Mouse (Mus musculus) adrenal gland, postnatal 25 days (tissue): ENCODE data around the gene Raph1. TPM values are rescaled to one million over a fixed set of nuclear protein-coding genes. Genes with fewer than 3 reads are reported as not detected.
A peak's percentile ranks its signal among the peaks of the same experiment; 100 is the strongest.
"Not testable (repeated sequence)": the region's sequence is repeated elsewhere in the genome, so short reads cannot be mapped to it uniquely, and the experiment has no call there.

Experiments
- DNase-seq: peaks from one replicate; pipeline ENCODE4 v3.0.0; 2021; ENCODE audit warnings: mixed read lengths
- total RNA-seq: library from RNA; stranded (reverse); gene quantifications from 2 replicates; pipeline ENCODE4 v1.2.3, GENCODE M21; 2021

Gene Raph1
- total RNA-seq, 1 experiment from 2014 or later: 89.9 TPM

DNA sequence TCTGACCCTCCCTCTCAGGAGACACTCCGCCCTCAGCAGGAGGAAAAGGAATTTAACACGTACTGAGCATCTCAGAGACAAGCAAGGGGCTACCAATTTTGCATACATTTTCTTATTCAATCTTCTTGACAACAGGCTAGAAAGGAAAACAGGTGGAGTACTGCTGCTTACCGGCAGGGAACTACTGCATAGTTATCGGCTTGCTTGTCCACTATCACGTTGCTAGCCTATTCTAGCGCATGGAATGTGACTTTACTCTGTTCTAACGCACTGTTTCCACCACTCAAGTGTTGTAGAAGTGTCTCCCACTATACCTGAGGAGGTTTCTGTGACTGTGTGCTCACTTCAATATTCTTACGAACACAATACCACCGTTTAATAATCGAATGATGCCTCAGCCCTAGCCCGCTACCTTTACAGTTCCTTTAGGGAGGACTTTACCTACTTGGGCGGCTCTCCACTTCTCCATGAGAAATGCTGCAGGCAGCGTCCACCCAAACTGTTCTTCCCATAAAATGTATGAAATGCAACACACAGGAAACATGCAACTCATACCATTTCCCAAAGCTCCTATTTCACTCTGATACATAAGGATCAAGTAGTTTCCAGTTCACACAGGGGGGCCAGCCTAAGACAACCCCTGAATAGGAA lies 1.5 kb downstream of the Raph1 start:
- no peak for DNase-seq

DNA sequence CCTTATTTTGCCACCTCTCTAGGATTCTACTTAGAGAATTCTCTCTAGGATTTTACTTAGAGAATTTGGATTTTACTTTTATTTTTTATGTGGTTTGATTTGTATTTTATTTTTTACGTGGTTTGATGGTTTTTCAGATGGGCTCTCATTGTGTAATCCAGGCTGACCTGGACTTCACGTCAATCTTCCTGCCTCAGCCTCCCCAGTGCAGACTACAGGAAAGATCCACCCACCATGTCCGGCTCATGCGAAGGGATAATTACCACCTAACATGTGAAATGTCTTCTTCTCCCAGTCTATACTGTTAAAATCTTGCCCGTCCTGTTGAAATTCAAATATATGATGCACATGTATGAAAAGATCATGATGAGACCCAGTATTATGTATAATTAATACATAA lies 2.2 kb downstream of the Raph1 start:
- DNase-seq: no peak

DNA sequence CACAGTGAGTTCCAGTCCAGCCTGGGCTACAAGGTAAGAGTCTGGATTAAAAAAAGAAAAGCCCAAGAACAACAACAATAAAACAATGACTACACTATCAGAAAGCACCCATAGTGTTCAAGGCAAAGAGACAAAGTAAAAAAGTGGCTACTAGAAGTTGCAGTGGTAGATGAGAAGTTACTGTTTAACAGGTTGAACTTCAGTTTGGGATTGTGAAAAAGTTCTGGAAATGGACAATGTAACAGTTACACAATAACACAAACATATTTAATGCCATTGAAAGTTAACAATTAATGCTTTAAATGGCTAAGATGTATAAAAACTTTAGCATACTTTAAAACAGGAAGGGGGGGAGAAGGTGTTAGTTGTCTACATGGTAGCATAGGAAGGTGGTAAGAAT lies 3.9 kb downstream of the Raph1 start:
- no peak for DNase-seq

- no peak for DNase-seq
These were observed 23.2 kb downstream of the Raph1 start for GRCm38 (mm10) chr1:60543681-60544080.

DNA sequence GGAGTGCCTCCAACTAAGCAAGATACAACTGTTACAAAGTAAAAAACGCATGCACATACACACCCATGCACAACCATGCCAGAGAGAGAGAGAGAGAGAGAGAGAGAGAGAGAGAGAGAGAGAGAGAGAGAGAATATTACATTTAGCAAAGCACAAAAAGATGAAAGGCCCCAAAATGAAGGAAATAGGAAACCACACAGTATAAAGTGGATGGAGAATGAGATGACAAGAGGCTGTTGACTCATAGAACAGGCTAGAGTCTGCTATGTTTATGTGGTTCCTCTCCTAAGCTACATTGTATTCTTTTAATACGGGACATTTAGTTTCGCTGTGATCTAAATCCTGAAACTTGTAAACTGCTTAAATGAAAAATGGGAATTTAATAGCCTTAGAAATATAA lies 27.6 kb downstream of the Raph1 start:
- DNase-seq: no peak

GRCm38 (mm10) chr1:60534932-60535331 lies 32.0 kb downstream of the Raph1 start:
- DNase-seq: no peak

GRCm38 (mm10) chr1:60530636-60531035 lies 36.3 kb downstream of the Raph1 start:
- no peak for DNase-seq

DNA sequence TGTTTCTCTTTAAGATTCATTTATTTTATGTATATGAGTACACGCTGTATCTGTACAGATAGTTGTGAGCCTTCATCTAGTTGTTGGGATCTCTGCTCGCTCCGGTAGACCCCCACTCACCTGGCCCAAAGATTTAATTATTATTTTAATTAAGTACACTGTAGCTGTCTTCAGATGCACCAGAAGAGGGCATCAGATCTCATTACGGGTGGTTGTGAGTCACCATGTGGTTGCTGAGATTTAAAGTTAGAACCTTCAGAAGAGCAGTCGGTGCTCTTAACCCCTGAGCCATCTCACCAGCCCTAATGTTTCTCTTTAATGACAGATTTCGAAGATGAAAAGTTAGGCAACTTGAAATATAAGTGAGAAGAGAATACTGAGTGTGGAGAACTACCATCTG lies 36.8 kb downstream of the Raph1 start:
- no peak for DNase-seq

- no peak for DNase-seq
These were observed 56.3 kb downstream of the Raph1 start for GRCm38 (mm10) chr1:60510584-60510983.

DNA sequence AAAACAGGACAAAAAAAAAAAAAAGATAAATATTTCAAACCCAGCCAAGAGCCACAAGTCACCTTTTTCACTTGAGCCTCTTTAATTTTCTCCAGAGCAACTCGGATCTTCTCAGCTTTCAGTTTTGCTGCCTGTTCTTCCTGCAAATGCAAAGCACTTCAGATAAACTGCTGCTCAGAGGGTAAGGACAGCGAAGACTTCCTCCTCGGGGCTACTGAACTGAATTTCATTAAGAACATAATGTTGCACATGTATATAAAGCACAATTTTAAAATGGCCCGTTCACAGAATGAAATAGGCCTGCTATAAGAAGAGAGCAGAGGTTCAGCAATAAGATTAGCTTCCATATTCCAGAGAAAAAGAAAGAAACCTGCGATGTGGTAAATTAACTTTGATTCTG lies 63.4 kb downstream of the Raph1 start:
- no peak for DNase-seq

DNA sequence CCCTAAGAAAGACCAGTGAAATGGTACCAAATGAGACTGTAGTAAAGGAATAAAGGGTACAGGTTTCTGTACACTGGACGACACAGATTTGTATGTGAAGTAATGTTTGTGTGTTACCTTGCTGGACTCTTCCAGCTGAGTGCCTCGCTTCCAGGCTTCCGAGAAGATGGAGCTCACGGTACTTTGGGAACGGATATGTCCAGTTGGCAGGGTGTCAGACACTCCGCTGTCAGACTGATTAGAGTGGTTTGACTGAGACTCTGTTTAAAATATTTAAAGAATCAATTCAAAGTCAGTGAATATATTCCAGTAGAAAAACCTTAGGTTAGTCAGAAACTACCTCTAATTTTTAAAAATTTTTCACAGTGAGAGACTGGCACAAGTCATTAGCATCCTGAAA lies 73.5 kb downstream of the Raph1 start:
- no peak for DNase-seq

- DNase-seq: no peak
These were observed 74.5 kb downstream of the Raph1 start for GRCm38 (mm10) chr1:60492404-60492803.

- DNase-seq: no peak
These were observed 76.4 kb downstream of the Raph1 start for GRCm38 (mm10) chr1:60490510-60490909.

DNA sequence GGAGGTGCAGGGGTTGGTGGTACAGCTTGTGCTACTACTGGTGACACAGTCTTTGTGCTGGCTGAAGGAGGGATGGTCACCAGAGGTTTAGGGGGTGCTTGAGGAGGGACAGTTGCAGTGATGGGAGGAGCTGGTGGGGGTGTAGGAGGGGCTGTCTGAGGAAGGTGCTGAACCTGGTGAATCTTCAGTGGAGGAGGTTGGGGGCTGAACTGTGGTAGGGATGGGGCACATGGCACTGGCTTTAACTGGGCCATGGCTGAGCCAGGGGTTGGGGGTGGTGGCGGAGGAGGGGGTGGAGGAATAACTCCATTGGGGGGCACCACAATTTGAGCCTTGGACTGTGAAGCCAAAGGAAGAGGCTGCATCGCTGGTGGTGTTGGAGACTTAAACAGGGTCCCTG lies 77.2 kb downstream of the Raph1 start:
- no peak for DNase-seq

- no peak for DNase-seq
These were observed 78.3 kb downstream of the Raph1 start for GRCm38 (mm10) chr1:60488635-60489034.

DNA sequence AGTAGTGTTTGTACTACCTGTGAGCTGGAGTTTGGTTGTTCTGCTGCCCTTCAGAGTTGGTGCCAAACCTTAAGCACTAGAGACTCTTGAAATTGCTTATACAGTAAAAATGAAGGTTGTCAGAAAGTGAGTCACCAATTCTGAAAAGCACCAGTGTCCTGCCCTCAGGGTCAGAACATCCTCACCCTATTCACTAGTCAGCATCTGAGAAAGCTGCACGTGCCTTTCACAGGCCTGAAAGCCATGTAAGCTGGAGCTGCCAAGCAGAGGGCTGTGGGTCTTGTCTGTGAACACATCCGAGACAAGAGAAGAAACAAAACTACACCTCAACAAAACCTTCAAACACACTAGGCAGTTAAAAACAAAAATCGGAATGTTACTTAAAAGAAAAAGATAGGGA lies 81.3 kb downstream of the Raph1 start:
- peak; percentile 9 for DNase-seq

DNA sequence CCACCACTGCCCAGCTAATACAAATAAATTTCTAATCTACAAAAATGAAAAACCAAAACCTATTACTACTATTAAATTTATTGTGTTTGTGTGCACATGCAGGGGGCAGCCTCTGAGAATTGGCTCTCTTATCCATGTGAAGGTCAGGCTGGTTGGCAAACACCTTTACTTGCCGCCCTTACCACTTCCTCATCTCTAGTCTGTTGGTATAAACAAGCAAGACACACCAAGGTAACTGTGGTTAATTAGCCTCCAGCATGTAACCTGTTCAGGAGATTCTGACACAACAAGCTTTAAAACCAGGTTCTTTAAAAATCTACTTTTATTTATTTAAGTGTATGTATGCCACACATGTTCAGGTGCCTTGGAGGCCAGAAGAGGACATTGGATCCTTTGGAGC lies 84.0 kb downstream of the Raph1 start:
- DNase-seq: no peak

DNA sequence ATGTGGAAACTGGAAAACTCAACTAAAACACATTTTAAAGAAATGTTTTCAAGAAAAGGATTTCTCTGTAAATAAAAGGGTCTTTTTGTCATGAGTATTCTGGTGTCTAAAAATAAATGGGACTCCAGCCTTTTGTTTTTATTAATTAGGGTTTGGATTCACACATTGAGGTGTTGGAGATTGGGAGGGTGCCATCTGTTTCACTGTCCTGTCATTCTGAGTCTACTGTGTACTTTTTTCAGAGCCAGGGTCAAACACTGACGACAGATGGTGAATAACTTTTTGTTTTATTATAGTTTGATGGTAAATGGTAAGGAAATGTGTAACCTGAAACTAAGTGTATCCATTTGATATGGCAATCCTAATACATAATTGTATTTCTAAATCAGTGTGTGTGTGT lies 85.3 kb downstream of the Raph1 start:
- no peak for DNase-seq

GRCm38 (mm10) chr1:60470541-60470940 lies 96.4 kb downstream of the Raph1 start:
- no peak for DNase-seq

DNA sequence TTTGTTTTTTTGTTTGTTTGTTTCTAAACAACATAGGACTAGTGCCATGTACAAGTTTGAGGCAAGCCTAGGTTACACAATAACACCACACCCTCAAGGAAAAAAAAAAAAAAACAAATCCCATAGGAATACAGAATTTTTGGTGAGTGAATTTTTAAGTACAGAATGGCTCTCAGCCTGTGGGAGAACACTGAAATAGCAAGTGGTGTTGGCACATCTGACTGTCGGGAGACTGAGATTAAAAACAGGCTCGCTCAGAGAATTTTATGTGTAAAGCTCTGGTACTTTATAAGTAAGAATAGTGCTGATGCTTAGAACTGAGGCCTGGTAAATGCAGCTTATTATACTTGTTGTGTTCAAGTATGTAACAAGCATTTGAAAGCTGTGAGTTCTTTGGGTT lies 97.4 kb downstream of the Raph1 start:
- no peak for DNase-seq

- no peak for DNase-seq
These were observed 106.3 kb downstream of the Raph1 start for GRCm38 (mm10) chr1:60460623-60461022.

- no peak for DNase-seq
These were observed 117.0 kb downstream of the Raph1 start for GRCm38 (mm10) chr1:60449896-60450295.

DNA sequence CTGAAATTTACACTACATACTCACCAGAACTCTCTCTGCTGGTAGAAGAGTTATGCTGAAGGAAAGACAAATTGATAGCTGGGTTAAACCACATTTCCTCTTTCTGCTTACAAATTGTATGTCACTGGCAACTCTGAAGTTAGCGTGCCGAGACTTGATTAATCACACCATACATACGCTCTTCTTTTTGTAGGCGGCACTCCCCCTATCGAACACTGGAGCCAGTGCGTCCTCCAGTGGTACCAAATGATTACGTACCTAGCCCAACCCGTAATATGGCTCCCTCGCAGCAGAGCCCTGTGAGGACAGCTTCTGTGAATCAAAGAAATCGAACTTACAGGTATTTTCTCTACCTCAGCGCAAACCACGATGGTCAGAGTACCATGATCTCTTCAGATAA lies 119.8 kb downstream of the Raph1 start:
- DNase-seq: no peak

GRCm38 (mm10) chr1:60441438-60441837 lies 125.5 kb downstream of the Raph1 start:
- DNase-seq: not testable (repeated sequence)

- DNase-seq: no peak
These were observed 134.4 kb downstream of the Raph1 start for GRCm38 (mm10) chr1:60432497-60432896.
